Mouse (Mus musculus): ENCODE data around the gene B4galt4. TPM values are rescaled to one million over a fixed set of nuclear protein-coding genes. Genes with fewer than 3 reads are reported as not detected.

B4galt4 gene
- polyA plus RNA-seq, 1 experiment from 2014 or later, result 21.9 TPM

- 58% methylated on average over 12 of the region's 12 CpGs for WGBS
- Histone ChIP-seq H3K27ac (no peak overlapping the region), H3K27me3 (no peaks in the 10 kb centered on the region), H3K4me3 (no peak overlapping the region), H3K9ac (no peak overlapping the region), H3K9me3 (replicated peaks) (no peaks in the 10 kb centered on the region), H3K36me3 (peaks cover 9% of the 10 kb centered on the region), H3K4me1 (replicated peaks) (no peaks in the 10 kb centered on the region), H3K4me2 (no peak overlapping the region)
- ATAC-seq (replicated peaks; ENCODE audit: insufficient number of reproducible peaks, insufficient read depth, low FRiP score, low read depth), result no peak
Observed at GRCm38 (mm10) chr16:38772906-38773496, 30.9 kb downstream of the B4galt4 start.

- Histone ChIP-seq H3K4me3 (no peak overlapping the region), H3K9me3 (replicated peaks) (no peaks in the 10 kb centered on the region), H3K27me3 (no peaks in the 10 kb centered on the region), H3K4me2 (no peak overlapping the region), H3K4me1 (replicated peaks) (no peaks in the 10 kb centered on the region), H3K27ac (no peak overlapping the region), H3K36me3 (no peaks in the 10 kb centered on the region), H3K9ac (no peak overlapping the region)
- ATAC-seq (replicated peaks; ENCODE audit: insufficient number of reproducible peaks, insufficient read depth, low FRiP score, low read depth), result no peak
- 59% methylated on average over 7 of the region's 7 CpGs for WGBS
Observed at GRCm38 (mm10) chr16:38774964-38775746, 33.1 kb downstream of the B4galt4 start.

- no peak overlapping the region for H3K9ac ChIP-seq
- no peak overlapping the region for H3K4me3 ChIP-seq
- no peaks in the 10 kb centered on the region for H3K36me3 ChIP-seq
- H3K27ac ChIP-seq, result no peak overlapping the region
- WGBS, result 46% methylated on average over 6 of the region's 6 CpGs
- no peak overlapping the region for H3K4me2 ChIP-seq
- H3K4me1 ChIP-seq (replicated peaks), result no peaks in the 10 kb centered on the region
- ATAC-seq (replicated peaks; ENCODE audit: insufficient number of reproducible peaks, insufficient read depth, low FRiP score, low read depth), result no peak
- no peaks in the 10 kb centered on the region for H3K9me3 ChIP-seq (replicated peaks)
- no peaks in the 10 kb centered on the region for H3K27me3 ChIP-seq
Observed at GRCm38 (mm10) chr16:38776342-38776741, 34.3 kb downstream of the B4galt4 start.

GRCm38 (mm10) chr16:38780960-38781572 is 39.0 kb downstream of the B4galt4 start:
- 93% methylated on average over 7 of the region's 7 CpGs for WGBS
- H3K27ac ChIP-seq, result no peak overlapping the region
- H3K27me3 ChIP-seq, result no peaks in the 10 kb centered on the region
- no peak overlapping the region for H3K4me2 ChIP-seq
- H3K9me3 ChIP-seq (replicated peaks), result no peaks in the 10 kb centered on the region
- no peak overlapping the region for H3K9ac ChIP-seq
- H3K4me3 ChIP-seq, result no peak overlapping the region
- H3K36me3 ChIP-seq, result no peaks in the 10 kb centered on the region
- ATAC-seq (replicated peaks; ENCODE audit: insufficient number of reproducible peaks, insufficient read depth, low FRiP score, low read depth), result no peak
- 0 out of 2 replicates have a peak, but pooled peaks cover 6% of the 10 kb centered on the region for H3K4me1 ChIP-seq (replicated peaks)

GRCm38 (mm10) chr16:38781946-38782345 is 39.9 kb downstream of the B4galt4 start:
- Histone ChIP-seq H3K4me1 (replicated peaks) (0 out of 2 replicates have a peak, but pooled peaks cover 6% of the 10 kb centered on the region), H3K9ac (no peak overlapping the region), H3K9me3 (replicated peaks) (no peaks in the 10 kb centered on the region), H3K27ac (no peak overlapping the region), H3K4me2 (no peak overlapping the region), H3K27me3 (no peaks in the 10 kb centered on the region), H3K36me3 (no peaks in the 10 kb centered on the region), H3K4me3 (no peak overlapping the region)
- ATAC-seq (replicated peaks; ENCODE audit: insufficient number of reproducible peaks, insufficient read depth, low FRiP score, low read depth), result no peak
- WGBS, result 45% methylated on average over 2 of the region's 2 CpGs

GRCm38 (mm10) chr16:38782524-38783067 is 40.5 kb downstream of the B4galt4 start:
- no peaks in the 10 kb centered on the region for H3K27me3 ChIP-seq
- H3K27ac ChIP-seq, result no peak overlapping the region
- no peaks in the 10 kb centered on the region for H3K36me3 ChIP-seq
- H3K4me2 ChIP-seq, result no peak overlapping the region
- ATAC-seq (replicated peaks; ENCODE audit: insufficient number of reproducible peaks, insufficient read depth, low FRiP score, low read depth), result no peak
- 36% methylated on average over 2 of the region's 2 CpGs for WGBS
- H3K4me3 ChIP-seq, result no peak overlapping the region
- 0 out of 2 replicates have a peak, but pooled peaks cover 6% of the 10 kb centered on the region for H3K4me1 ChIP-seq (replicated peaks)
- H3K9ac ChIP-seq, result no peak overlapping the region
- H3K9me3 ChIP-seq (replicated peaks), result no peaks in the 10 kb centered on the region

GRCm38 (mm10) chr16:38785301-38785700 is 43.2 kb downstream of the B4galt4 start:
- H3K9ac ChIP-seq, result no peak overlapping the region
- 0 out of 2 replicates have a peak, but pooled peaks cover 6% of the 10 kb centered on the region for H3K4me1 ChIP-seq (replicated peaks)
- 55% methylated on average over 7 of the region's 7 CpGs for WGBS
- no peaks in the 10 kb centered on the region for H3K9me3 ChIP-seq (replicated peaks)
- H3K27me3 ChIP-seq, result no peaks in the 10 kb centered on the region
- H3K36me3 ChIP-seq, result no peaks in the 10 kb centered on the region
- no peak overlapping the region for H3K27ac ChIP-seq
- H3K4me3 ChIP-seq, result no peak overlapping the region
- H3K4me2 ChIP-seq, result no peak overlapping the region
- ATAC-seq (replicated peaks; ENCODE audit: insufficient number of reproducible peaks, insufficient read depth, low FRiP score, low read depth), result no peak

- no peak overlapping the region for H3K4me3 ChIP-seq
- H3K27ac ChIP-seq, result no peak overlapping the region
- H3K9me3 ChIP-seq (replicated peaks), result no peaks in the 10 kb centered on the region
- ATAC-seq (replicated peaks; ENCODE audit: insufficient number of reproducible peaks, insufficient read depth, low FRiP score, low read depth), result no peak
- WGBS, result 81% methylated on average over 2 of the region's 2 CpGs
- H3K4me2 ChIP-seq, result no peak overlapping the region
- H3K36me3 ChIP-seq, result no peaks in the 10 kb centered on the region
- H3K4me1 ChIP-seq (replicated peaks), result peaks cover 19% of the 10 kb centered on the region
- no peak overlapping the region for H3K9ac ChIP-seq
- H3K27me3 ChIP-seq, result no peaks in the 10 kb centered on the region
Observed at GRCm38 (mm10) chr16:38789016-38789415, 47.0 kb downstream of the B4galt4 start.

GRCm38 (mm10) chr16:38789966-38790365 is 47.9 kb downstream of the B4galt4 start:
- Histone ChIP-seq H3K27ac (no peak overlapping the region), H3K4me2 (no peak overlapping the region), H3K36me3 (no peaks in the 10 kb centered on the region), H3K9me3 (replicated peaks) (no peaks in the 10 kb centered on the region), H3K4me3 (no peak overlapping the region), H3K27me3 (no peaks in the 10 kb centered on the region), H3K9ac (no peak overlapping the region), H3K4me1 (replicated peaks) (peaks cover 19% of the 10 kb centered on the region)
- WGBS, result 78% methylated on average over 3 of the region's 3 CpGs
- no peak for ATAC-seq (replicated peaks; ENCODE audit: insufficient number of reproducible peaks, insufficient read depth, low FRiP score, low read depth)

- peak overlapping the region; percentile 4 for H3K27ac ChIP-seq
- WGBS, result 31% methylated on average over 6 of the region's 6 CpGs
- ATAC-seq (replicated peaks; ENCODE audit: insufficient number of reproducible peaks, insufficient read depth, low FRiP score, low read depth), result peak; percentile 85
- no peak overlapping the region for H3K9ac ChIP-seq
- H3K4me2 ChIP-seq, result peak overlapping the region; percentile 50
- no peaks in the 10 kb centered on the region for H3K9me3 ChIP-seq (replicated peaks)
- H3K4me3 ChIP-seq, result peak overlapping the region; percentile 4; the same call in 1 of the 2 replicates
- H3K4me1 ChIP-seq (replicated peaks), result peaks cover 13% of the 10 kb centered on the region
- H3K36me3 ChIP-seq, result no peaks in the 10 kb centered on the region
- H3K27me3 ChIP-seq, result no peaks in the 10 kb centered on the region
Observed at GRCm38 (mm10) chr16:38793120-38793519, 51.1 kb downstream of the B4galt4 start.

GRCm38 (mm10) chr16:38798957-38799450 is 56.9 kb downstream of the B4galt4 start:
- Histone ChIP-seq H3K9me3 (replicated peaks) (no peaks in the 10 kb centered on the region), H3K4me2 (no peak overlapping the region), H3K4me3 (no peak overlapping the region), H3K27me3 (no peaks in the 10 kb centered on the region), H3K36me3 (no peaks in the 10 kb centered on the region), H3K4me1 (replicated peaks) (peaks cover 4% of the 10 kb centered on the region), H3K27ac (no peak overlapping the region), H3K9ac (no peak overlapping the region)
- WGBS, result 55% methylated on average over 3 of the region's 3 CpGs
- ATAC-seq (replicated peaks; ENCODE audit: insufficient number of reproducible peaks, insufficient read depth, low FRiP score, low read depth), result no peak

Measured in heart, embryonic 15.5 days (tissue).